Mouse (Mus musculus) embryonic fibroblast, embryonic 13.5 days (primary cell): ENCODE data around the gene Zbtb17. TPM values are rescaled to one million over a fixed set of nuclear protein-coding genes. Genes with fewer than 3 reads are reported as not detected.

Experiments used
- H3K27ac ChIP-seq: 2 replicates; pipeline ENCODE4 v1.5.1; 2012; ENCODE audit warnings: low read length, control low read depth, inconsistent platforms; ENCODE audit not compliant: insufficient read depth
- H3K4me1 ChIP-seq: 2 replicates; pipeline ENCODE4 v1.6.1; 2011; ENCODE audit warnings: low read length; ENCODE audit not compliant: control insufficient read depth, insufficient read depth
- H3K4me3 ChIP-seq: 2 replicates; pipeline ENCODE4 v1.5.1; 2011; ENCODE audit warnings: mild to moderate bottlenecking, control low read depth, low read length; ENCODE audit not compliant: insufficient read depth
- CTCF ChIP-seq: IDR thresholded peaks from 2 replicates; pipeline ENCODE4 v1.5.1; 2011; ENCODE audit warnings: mild to moderate bottlenecking, control low read depth, low read length, moderate library complexity, borderline replicate concordance; ENCODE audit not compliant: insufficient read depth
- POLR2A ChIP-seq: IDR thresholded peaks from 2 replicates; pipeline ENCODE4 v1.6.1; 2011; ENCODE audit warnings: low read depth, mild to moderate bottlenecking, control low read depth, low read length, moderate library complexity
- polyA plus RNA-seq: library from polyadenylated mRNA; stranded (reverse); fragments of >200 nt; gene quantifications from 2 replicates; pipeline ENCODE4 v1.2.4, GENCODE M21; 2011; ENCODE audit warnings: low read depth; ENCODE audit not compliant: missing spikeins, insufficient read length

Zbtb17 gene
- polyA plus RNA-seq, 1 experiment: 14.4 TPM

GRCm38 (mm10) chr4:141466289-141466795 lies 21.9 kb downstream of the Zbtb17 start:
- TF ChIP-seq POLR2A (no peak), CTCF (no peak)
- H3K4me1 ChIP-seq: no peaks in the 10 kb centered on the region
- H3K27ac ChIP-seq: no peak overlapping the region
- H3K4me3 ChIP-seq: no peak overlapping the region

- TF ChIP-seq POLR2A (no peak), CTCF (peak; percentile 29; the same call in 1 of the 2 replicates)
- no peak overlapping the region for H3K4me3 ChIP-seq
- no peaks in the 10 kb centered on the region for H3K4me1 ChIP-seq
- H3K27ac ChIP-seq: no peak overlapping the region
Observed at GRCm38 (mm10) chr4:141466844-141467580, 22.6 kb downstream of the Zbtb17 start.

GRCm38 (mm10) chr4:141467581-141467927 lies 23.1 kb downstream of the Zbtb17 start:
- no peak for TF ChIP-seq CTCF
- no peak for TF ChIP-seq POLR2A
- H3K4me1 ChIP-seq: no peaks in the 10 kb centered on the region
- H3K27ac ChIP-seq: no peak overlapping the region
- H3K4me3 ChIP-seq: no peak overlapping the region

GRCm38 (mm10) chr4:141468576-141468975 lies 24.1 kb downstream of the Zbtb17 start:
- no peaks in the 10 kb centered on the region for H3K4me1 ChIP-seq
- TF ChIP-seq CTCF (no peak), POLR2A (no peak)
- no peak overlapping the region for H3K27ac ChIP-seq
- H3K4me3 ChIP-seq: no peak overlapping the region

- Histone ChIP-seq H3K4me3 (no peak overlapping the region), H3K4me1 (no peaks in the 10 kb centered on the region), H3K27ac (no peak overlapping the region)
- TF ChIP-seq CTCF (no peak), POLR2A (no peak)
Observed at GRCm38 (mm10) chr4:141469343-141469742, 24.9 kb downstream of the Zbtb17 start.

- Histone ChIP-seq H3K27ac (no peak overlapping the region), H3K4me3 (no peak overlapping the region), H3K4me1 (no peaks in the 10 kb centered on the region)
- TF ChIP-seq POLR2A: no peak
- TF ChIP-seq CTCF: no peak
Observed at GRCm38 (mm10) chr4:141471491-141471890, 27.0 kb downstream of the Zbtb17 start.

GRCm38 (mm10) chr4:141472641-141473321 lies 28.3 kb downstream of the Zbtb17 start:
- H3K4me3 ChIP-seq: no peak overlapping the region
- TF ChIP-seq POLR2A (no peak), CTCF (no peak)
- no peak overlapping the region for H3K27ac ChIP-seq
- H3K4me1 ChIP-seq: no peaks in the 10 kb centered on the region

GRCm38 (mm10) chr4:141474431-141474830 lies 30.0 kb downstream of the Zbtb17 start:
- TF ChIP-seq POLR2A (no peak), CTCF (no peak)
- Histone ChIP-seq H3K4me3 (no peak overlapping the region), H3K4me1 (no peaks in the 10 kb centered on the region), H3K27ac (no peak overlapping the region)

- Histone ChIP-seq H3K4me1 (no peaks in the 10 kb centered on the region), H3K27ac (peak overlapping the region; percentile 2; the same call in 1 of the 2 replicates), H3K4me3 (no peak overlapping the region)
- no peak for TF ChIP-seq CTCF
- TF ChIP-seq POLR2A: no peak
Observed at GRCm38 (mm10) chr4:141477681-141478102, 33.2 kb downstream of the Zbtb17 start.

- no peak for TF ChIP-seq POLR2A
Observed at GRCm38 (mm10) chr4:141478225-141478624, 33.8 kb downstream of the Zbtb17 start.

More at GRCm38 (mm10) chr4:141478225-141478624, 33.8 kb downstream of the Zbtb17 start:
- Histone ChIP-seq H3K4me3 (no peak overlapping the region), H3K27ac (peak overlapping the region; percentile 2), H3K4me1 (no peaks in the 10 kb centered on the region)
